Mouse (Mus musculus) urinary bladder, postnatal 10 days (tissue): ENCODE measurements at regions not wholly inside any gene's neighbourhood (a gene's known extent, or its start where the extent isn't known, plus 50 kb on each side); places are given as distances from the start of the nearest gene placed in this dataset.

ENCODE experiments used
- DNase-seq: peaks from one replicate; pipeline ENCODE4 v3.0.0; 2022; ENCODE audit warnings: low spot score

DNA sequence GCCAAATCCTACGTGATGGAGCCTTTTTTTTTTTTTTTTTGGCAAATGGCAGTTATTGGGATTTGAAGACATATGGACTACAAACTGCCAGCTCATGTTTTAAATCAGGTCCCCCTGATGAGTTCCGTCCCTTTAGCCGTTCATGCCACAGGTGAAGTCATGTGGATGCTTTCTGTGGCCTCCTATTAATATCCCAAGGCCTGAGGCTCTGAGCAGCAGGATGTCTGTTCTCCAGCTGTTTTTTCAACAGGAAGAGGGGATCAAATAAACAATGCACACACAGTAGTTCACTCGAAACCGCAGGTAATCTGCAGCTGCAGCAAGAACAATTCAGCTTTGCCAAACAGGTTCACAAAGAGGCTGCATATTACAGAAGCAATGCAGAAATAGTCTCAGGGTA lies 112.1 kb downstream of the Dusp6 start:
- DNase-seq: no peak

DNA sequence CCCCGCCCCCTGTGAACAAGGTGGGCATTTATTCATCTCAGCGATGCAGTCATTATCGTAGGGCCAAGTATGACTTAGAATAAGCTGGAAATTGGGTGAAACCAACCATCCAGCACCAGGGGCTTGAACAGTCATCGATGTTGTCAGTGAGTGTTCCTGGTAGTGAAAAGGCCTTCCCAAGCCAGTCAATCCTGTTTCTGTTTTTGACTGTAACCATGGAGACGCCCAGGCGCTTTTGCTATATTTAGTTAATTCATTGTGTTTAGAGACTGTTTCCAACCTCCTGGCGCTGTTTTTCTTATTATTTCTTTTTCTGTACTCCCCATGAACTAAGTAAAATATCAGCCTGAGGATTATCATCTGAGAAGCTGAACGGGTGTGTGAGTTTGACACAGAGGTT lies 113.4 kb downstream of the Dusp6 start:
- DNase-seq: no peak

DNA sequence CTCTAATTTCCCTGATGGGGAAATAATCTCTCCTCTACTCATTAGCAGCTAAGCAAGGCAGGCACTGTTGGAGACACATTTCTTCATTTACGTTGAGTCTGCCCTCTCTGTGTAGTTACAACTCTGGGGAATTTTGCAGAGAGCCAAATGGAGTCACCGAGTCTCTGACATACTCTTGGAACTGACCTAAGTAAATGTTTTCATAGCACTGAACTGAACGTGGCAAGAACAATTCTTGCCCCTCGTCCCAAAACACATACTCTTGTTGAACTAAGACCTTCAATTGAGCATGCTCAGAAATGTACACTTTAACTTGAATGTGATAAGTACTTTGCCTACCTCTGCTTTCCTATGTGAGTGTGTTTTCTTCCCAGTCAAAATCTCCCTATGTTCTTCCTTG lies 114.5 kb downstream of the Dusp6 start:
- no peak for DNase-seq

DNA sequence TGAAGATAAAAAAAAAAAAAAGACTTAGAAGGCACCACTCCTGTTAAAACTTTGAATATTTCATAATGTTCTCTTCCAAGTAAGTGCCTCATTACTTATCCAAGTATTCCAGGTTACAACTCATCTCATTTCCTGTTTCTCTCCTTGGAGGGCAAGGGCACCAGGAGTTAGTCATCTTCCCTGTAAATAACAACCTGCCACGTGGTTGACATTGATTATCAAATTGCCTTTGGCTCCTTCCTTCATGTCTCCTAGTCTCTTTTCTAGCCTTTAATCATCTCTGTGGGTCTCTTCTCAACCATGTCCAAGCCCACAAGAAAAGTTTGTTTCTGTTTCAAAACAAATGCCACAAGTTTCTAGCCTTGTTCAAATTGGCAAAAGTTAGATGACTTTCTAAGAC lies 116.1 kb downstream of the Dusp6 start:
- DNase-seq: no peak

DNA sequence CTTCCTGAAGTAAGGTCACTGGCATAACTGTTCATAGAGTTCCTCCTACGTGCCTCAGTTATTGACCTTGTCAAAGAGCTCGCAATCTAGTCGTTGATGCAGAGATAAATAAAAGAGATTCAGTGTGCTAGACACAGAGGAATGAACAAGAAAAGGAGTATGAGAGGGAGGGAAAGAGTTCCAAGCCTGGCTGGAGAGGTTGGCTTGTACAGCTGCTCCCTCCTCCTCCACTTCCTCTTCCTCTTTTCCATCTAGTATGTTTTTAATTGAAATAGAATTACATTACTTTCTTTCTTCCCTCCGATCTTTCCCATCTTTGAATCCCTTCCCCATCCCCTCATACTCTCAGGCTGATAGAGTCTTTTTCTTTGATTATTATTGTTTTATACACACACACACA lies 117.1 kb downstream of the Dusp6 start:
- no peak for DNase-seq

DNA sequence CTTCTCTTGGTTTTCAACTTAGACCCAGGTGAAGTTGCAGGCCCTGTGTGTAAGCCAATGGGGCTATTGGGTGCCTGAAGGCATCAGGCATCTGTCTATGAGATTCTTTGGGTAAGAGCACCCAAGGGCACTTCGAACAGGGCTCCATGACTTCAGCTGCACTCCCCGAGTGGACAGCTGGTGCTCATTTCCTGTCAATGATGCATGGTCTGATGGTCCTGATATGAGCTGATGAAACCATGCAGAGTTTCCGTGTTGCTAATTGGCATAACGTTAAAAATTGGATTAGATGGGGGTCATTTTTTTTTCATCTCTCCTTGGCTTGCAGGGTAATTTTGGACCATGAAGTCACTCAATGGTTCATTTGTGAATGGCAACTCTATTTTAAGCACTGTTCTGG lies 120.0 kb downstream of the Dusp6 start:
- no peak for DNase-seq

DNA sequence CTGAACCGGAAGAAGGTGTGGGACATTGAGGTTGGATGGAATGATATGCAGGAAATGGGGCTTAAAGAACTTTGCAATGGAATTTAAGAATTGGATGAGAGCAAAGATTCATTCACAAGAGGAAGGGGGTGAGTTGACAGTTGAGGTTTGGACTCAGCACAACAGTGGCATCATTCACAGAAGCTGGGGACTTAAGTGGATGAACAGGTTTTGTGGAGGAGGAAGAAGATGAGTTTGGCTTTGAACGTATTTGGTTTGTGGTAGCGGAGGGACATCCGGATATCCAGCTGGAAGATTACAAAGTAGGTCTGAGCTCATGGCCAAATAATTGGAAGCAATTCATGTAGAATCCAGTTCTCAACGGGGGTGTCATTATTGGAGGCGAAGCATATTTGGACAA lies 121.3 kb downstream of the Dusp6 start:
- no peak for DNase-seq

DNA sequence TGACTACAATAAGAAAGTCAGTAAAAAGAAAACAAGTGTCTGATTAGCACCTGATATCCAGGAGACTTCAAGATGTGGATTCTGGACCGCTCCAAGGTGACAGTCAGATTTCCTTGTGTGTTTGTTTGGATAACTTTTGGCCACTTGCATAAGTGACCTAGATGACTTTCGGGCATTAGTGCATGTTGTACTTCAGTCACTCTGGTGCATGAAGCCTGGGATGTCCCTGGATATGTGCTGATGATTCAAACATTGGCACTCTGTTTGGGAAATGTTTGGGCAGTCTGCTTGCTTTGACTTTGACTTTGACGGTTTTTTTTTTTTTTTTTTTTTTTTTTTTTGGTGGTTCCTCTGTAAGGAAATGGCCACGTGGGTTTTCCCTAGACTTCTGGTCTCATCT lies 121.8 kb downstream of the Dusp6 start:
- no peak for DNase-seq

DNA sequence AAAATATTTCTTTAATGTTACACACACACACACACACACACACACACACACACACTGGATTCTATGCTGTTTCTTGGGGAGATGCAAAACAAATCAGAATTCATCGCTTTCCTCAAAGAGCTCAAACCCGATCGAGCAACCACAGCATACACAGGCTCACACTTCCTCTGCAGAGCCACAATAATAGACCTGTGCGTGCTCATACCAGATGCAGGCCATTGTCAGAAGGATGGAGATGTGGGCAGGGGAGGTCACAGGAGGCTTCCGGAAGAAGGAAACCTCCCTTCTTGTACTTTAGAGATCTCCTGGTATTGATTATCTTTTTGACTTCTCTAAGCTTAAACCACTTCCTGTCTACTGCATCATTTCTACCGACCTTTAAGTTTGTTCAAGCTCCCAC lies 122.8 kb downstream of the Dusp6 start:
- no peak for DNase-seq

DNA sequence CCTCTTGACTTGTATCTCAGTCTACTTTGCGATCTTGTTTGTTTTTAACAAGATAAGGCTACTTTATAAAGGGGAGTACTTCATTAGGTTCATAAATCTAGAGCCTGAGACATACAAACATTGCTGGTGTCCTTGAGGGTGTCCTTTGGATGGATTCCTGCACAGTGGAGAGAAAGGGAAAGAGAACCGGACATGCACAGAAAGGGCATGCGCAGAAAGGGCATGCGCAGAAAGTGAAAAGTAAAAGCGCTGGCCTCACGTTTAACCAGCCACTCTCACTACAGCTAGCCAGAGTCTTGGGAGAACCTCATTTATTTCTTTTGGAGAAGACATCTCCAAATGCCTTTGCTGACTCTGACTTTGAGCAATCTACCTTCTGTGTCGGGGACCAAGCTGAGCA lies 125.5 kb downstream of the Dusp6 start:
- no peak for DNase-seq

DNA sequence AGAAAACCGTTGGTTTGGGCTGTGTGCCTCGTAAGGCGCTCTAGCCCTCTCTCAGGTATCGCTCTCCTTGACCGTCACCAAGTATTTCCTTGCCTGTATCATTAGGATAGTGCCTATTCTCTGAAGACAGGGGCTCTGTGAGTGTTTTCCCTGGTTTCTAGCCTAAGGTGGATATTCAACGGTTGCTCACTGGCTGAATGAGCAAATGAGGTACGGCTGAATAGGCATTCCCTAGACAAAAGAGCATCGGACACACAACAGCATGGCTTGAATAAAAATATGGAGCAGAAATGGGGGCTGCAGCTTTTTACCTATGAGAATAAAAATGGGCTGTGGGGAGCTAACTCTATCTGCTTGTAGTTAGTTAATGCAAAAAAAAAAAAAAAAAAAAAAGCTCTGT lies 126.0 kb downstream of the Dusp6 start:
- no peak for DNase-seq

DNA sequence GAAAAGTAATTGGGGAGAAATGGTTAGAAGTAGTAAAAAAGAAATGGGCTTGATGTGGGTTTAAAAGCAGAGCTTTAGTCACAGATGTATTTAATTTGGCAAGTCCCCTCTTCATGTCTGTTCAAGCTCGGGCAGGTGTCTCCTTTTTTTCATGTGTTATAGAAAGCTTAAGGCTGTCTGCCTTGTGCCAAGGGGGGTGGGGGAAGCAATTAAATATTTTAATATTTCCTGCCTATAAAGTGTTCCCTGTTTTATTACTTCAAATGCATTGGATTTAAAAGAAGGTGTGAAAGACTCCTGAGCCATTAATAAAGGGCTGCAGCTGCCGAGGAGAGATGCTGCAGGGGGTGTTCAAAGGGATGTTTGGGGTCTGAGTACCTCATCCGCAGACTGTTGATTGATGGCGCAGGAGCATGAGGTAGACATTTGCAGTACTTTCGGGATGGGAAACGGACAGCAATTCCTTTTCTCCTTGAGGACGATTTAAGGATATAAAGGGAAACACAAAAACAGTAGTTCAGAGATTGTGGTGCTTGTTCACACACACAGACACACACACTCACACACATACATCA lies 127.7 kb downstream of the Dusp6 start:
- no peak for DNase-seq

DNA sequence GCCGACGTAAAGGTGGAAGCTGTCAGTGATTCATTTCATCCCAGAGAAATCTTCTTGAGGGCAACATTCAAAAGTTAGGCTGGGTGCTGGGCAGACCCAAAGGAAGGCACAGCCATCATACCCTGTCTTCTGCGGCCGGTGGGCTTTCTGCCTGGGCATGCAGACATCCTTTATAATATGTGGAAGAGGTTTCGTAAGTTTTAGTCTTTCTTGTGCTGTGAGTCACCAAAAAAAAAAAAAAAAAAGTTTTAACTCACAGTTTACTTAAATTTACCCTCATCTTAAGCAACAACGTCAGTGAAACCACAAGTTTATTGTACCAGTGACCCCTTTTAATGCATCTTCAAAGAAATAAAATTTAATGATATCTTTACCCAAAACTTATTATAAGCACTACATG lies 128.7 kb downstream of the Dusp6 start:
- DNase-seq: no peak

DNA sequence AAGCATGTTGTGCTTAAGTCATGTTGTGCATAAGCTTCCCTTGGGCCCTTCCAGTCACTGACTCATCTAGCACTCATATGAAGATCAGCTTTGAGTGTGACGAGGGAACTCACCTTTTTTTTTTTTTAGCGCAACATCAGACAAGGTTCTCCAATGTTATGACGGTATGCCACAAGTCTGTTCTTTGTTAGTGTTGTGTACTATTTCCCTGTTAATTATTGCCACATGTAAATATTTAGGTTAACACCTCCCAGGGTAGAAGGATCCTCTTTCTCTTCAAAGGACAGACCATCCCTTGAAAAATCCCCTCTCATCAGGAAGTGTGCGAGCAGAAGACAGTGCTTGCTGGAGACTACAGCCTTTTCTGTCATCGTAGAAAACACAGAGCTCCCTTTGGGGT lies 129.9 kb downstream of the Dusp6 start:
- DNase-seq: no peak

DNA sequence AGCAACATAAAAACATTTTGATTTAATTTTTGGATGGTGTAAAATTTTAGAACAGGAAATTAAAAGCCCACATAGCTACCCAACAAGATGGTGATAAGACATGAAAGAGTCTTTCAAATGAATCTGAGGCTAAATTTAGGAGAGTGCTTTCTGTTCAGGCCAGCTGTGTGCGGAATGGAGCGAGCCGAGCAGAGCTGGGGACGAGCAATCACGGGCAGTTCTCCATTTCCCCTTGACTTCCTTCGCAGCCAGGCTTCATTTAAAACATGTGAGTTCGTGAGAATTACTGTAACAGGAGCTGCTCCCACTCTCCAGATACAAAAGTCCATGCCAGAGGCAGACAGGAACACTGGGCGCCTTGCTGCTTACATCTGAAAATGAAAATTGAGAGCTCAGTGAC lies 130.5 kb downstream of the Dusp6 start:
- no peak for DNase-seq

DNA sequence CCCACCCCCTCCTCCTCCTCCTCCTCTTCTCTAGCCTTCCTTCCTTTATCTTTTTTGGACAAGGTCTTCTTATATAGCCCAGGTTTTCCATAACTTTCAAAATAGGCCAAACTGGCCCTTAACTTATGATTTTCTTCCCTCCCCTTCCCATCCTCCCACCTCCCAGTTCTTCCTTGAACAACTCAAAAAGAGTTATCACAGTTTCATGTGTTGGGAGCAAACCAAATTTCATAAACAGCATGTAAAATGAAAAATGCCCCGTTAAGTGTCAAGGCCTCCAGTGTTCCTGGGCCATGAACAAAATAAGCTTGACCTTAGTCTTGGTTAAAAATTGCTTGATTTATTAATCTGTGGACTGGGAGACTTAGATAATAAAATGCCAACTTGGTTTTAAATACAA lies 132.4 kb downstream of the Dusp6 start:
- DNase-seq: no peak

DNA sequence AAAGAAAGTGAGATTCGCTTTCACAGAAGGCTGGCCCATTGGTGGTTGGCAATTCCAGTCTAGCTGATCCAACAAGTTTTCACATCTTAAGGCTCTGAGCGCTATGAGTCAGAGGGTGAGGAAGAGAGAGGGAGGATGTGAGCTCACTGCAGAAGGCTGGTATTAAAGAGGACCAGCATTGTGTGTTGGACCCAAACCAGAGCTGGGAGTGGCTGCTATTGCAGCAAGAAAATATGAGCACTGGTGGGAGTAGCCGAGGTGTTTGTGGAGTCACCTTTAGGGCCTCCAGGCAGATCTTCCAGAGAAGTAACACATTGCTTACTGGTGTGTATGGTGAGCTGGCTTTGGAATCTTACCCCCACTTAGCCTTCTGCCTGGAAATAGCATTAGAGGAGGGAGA lies 133.6 kb downstream of the Dusp6 start:
- no peak for DNase-seq

DNA sequence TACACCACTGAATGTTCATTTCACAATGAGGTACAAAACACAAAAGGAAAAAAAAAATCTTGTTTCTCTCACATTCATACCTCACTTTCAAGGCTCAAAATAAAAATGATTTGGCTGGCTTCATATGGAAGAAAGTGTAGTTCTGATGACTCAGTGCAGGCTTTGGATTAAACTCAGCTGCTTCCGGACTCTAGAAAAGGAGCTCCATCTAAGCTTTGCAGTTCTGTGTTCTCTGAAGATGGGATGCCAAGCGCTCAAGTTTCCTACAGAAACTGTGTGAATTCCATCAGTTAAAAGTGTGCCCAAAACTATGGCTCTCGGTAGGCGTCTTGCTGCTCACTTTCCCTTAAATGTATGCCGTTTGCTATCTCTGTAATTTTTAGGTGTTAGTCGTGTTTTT lies 137.0 kb downstream of the Dusp6 start:
- no peak for DNase-seq

DNA sequence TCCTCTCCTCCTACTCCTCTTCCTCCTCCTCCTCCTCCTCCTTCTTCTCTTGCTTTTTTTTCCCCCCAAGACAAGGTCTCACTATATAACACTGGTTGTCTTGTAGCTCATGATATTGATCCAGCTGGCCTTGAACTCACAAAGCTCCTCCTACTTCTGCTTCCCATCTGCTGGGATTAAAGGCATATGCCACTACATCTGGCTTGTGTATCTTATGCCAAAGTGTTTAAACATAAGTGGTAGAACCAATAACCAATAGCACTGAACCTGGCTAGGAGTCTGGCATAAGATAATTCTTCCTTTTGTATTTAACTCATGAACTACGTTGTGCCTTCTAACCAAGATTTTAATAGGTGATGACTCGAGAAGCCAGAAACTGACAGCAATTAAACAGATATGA lies 143.7 kb downstream of the Dusp6 start:
- DNase-seq: no peak

DNA sequence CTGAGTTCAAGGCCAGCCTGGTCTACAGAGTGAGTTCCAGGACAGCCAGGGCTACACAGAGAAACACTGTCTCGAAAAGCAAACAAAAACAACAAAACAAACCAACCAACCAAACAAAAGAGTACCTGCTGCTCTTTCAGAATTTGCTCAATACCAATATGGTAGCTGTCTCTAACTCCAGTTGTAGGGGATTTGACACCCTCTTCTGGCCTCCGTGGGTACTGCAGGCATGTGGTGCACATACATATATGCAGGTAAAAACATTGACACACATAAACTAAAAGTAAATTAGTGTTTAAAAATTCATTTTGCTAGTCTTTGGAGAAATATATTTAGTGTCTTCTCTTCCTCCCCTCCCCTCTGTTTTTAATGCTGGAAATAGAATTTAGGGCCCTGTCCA lies 145.8 kb downstream of the Dusp6 start:
- no peak for DNase-seq

DNA sequence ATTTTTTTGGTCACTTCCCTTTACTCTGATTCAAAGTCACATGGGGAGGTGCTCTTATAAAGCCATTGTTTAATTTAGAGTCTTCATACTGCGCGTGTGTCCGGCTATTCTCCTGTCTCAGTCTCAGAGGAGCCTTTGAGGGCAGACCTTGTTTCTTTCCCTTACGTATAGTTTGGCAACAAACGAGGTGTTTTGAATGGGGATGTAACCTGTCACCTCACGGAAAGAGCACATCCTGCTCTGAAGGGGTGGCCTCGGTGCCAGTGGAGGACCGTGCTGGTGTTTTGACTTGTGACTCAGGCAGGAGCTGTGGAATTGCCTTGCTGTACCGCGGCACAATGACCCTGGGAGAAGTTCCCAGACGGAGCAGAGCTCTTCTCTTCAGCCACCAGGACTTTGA lies 146.7 kb downstream of the Dusp6 start:
- DNase-seq: no peak

DNA sequence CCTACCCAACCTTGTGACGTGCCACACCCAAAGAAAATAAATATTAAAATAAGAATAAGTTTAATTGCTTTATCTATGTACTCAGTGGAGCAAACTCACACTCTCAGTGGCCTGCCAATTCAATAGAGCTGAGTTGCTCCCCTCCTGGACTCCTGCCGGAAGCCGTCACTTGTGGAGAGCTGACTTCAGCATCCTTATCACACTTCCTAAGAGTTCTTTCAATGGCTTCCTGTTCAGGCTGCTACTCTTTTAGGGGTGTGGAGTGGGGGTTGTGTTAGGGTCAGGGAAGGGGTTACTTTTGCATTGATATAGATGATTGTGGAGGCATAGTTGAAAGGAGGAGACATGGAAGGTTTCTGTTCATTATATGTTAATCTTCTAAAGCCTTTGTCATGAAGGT lies 147.7 kb downstream of the Dusp6 start:
- DNase-seq: no peak

DNA sequence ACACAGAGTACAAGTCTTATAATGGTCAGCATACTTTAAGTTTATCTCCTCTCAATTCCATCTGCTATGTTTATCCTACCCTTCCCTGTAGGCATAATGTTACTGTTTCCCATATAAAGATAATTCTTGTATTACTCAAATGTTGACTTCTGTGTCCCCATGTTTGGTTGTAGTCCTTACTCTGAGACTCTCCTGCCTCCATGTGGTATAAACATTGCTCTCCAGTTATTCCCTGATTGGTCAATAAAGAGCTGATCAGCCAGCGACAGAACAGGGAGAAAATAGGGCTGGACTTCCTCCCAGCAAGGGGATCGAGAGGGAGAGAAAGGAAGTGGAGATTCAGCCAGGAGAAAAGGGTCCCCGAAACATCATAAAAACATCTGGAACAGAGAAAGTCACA lies 150.4 kb downstream of the Dusp6 start:
- DNase-seq: no peak

DNA sequence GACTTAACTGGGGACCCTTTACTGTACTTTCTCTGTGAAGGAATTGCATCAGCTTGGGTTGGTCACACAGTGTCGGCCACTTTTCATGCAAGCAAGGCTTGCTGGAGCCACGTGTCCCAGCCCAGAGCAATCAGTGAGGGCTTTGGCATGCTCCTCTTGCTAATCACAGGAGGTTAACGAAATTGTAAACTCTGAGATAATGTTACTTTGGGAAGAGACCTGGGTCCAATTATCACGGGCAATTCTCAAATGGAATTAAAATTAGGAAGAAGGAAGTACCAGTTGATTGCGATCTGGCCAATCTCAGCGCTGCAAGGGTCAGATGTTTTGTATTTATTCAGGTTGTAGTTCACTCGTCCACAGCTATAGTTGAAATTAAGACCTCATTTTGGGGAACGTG lies 153.2 kb downstream of the Dusp6 start:
- no peak for DNase-seq

DNA sequence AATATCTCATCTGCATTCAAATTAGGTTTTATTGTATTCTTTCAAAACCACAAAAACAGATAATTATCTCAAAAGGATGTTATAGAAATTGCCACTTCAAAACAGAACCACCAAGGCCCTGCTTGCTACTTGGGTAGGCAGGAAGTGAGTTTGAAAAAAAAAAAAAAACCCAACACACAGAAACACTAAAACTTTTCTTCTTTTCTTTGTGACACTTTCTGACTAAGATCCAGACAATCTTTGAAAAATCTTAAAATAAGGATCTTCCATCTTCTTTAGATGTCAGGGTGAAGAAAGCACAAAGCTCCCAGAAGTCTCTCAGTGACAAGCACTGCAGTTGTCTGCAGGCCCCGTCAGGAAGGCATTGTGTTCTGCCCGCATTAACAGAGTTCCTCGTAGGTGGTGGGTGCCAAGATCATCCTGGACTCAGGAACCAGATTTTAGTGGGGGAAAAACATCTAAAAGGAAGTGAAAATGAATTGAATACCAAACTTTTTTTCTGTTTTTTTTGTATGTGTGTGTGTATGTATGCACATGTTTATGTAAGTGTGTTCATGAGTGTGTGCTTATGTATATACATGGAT lies 154.0 kb downstream of the Dusp6 start:
- no peak for DNase-seq
